Mouse (Mus musculus) small intestine, adult 2 months (tissue): ENCODE data around the gene Qsox2. TPM values are rescaled to one million over a fixed set of nuclear protein-coding genes. Genes with fewer than 3 reads are reported as not detected.
A peak's percentile ranks its signal among the peaks of the same experiment; 100 is the strongest.

Experiments
- H3K27ac ChIP-seq: fragments of 200-500 bp; 2 replicates; pipeline ENCODE4 v1.5.1; 2012; ENCODE audit warnings: low read depth, low read length, control low read depth, inconsistent platforms; ENCODE audit not compliant: insufficient read depth
- H3K27me3 ChIP-seq: fragments of 200-500 bp; 2 replicates; pipeline ENCODE4 v1.6.1; 2012; ENCODE audit warnings: mild to moderate bottlenecking, moderate library complexity, low read length, inconsistent platforms; ENCODE audit not compliant: control insufficient read depth, insufficient read depth
- H3K36me3 ChIP-seq: fragments of 200-500 bp; 2 replicates; pipeline ENCODE4 v1.6.1; 2012; ENCODE audit warnings: mild to moderate bottlenecking, low read length, control low read depth, inconsistent platforms; ENCODE audit not compliant: control insufficient read depth, insufficient read depth
- H3K4me1 ChIP-seq: fragments of 200-500 bp; 2 replicates; pipeline ENCODE4 v1.6.1; 2012; ENCODE audit warnings: low read length, inconsistent platforms, mixed read lengths; ENCODE audit not compliant: control insufficient read depth, insufficient read depth, insufficient read length
- H3K4me3 ChIP-seq: fragments of 200-500 bp; 2 replicates; pipeline ENCODE4 v1.5.1; 2012; ENCODE audit warnings: low read depth, mild to moderate bottlenecking, control low read depth, inconsistent platforms, low read length, moderate library complexity
- CTCF ChIP-seq: fragments of 200-500 bp; IDR thresholded peaks from 2 replicates; pipeline ENCODE4 v1.5.1; 2012; ENCODE audit warnings: low read depth, mild to moderate bottlenecking, control low read depth, inconsistent platforms, low read length, moderate library complexity, mixed read lengths; ENCODE audit not compliant: insufficient replicate concordance, insufficient read length; ENCODE audit errors: extremely low read depth
- POLR2A ChIP-seq: fragments of 200-500 bp; IDR thresholded peaks from 2 replicates; pipeline ENCODE4 v1.6.1; 2012; ENCODE audit warnings: low read depth, mild to moderate bottlenecking, control low read depth, inconsistent platforms, low read length, moderate library complexity
- WGBS: fragments of 180-500 bp; shearing (Covaris S2); methylation state at CpG from one replicate; pipeline ENCODE4 v1.1.7; 2018; 5-methylcytosine and 5-hydroxymethylcytosine counted together
- polyA plus RNA-seq: library from polyadenylated mRNA; depleted of rRNA; stranded (reverse); fragments of >200 nt; gene quantifications from 2 replicates; pipeline ENCODE4 v1.2.3, GENCODE M21; 2012; rRNA removed

The Qsox2 gene
- 10.9 TPM in 2 replicates for polyA plus RNA-seq

GRCm38 (mm10) chr2:26237290-26237782, at the start of gene Qsox2:
TSS of gene Qsox2 (minus strand) at chr2:26237525.
- Histone ChIP-seq H3K4me3 (peak within 1 kb of the TSS; percentile 96), H3K4me1 (peaks cover 20% of the 10 kb centered on the region; the same call in 1 of the 2 replicates), H3K27ac (peak within 1 kb of the TSS; percentile 19), H3K27me3 (no peaks in the 10 kb centered on the region), H3K36me3 (no peaks in the 10 kb centered on the region)
- TF ChIP-seq POLR2A (peak; percentile 21; the same call in 1 of the 2 replicates), CTCF (no peak)
- WGBS: 1% methylated on average over 36 of the region's 36 CpGs

DNA sequence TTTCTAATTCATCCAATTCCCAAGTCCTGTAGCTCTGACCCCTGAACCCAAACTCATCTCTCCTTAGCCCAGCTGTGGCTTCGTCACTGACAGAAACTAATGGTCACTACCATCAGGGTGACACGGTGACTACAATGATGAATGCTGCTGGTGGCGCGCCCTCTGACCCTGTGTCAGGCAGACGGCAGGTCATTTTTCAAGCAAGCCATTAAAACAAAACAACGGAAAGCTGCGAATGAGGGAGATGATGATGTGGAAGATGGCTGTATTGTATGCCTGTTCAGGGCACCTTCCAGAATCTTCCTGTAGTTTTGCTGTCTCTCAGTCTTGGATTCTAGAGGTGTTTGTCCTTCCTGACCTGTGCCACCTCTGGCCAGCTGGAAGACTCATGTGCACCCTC, 49.1 kb upstream of the Qsox2 start:
- Histone ChIP-seq H3K36me3 (no peaks in the 10 kb centered on the region), H3K27me3 (no peaks in the 10 kb centered on the region), H3K4me3 (no peak overlapping the region), H3K4me1 (no peaks in the 10 kb centered on the region), H3K27ac (no peak overlapping the region)
- WGBS: 61% methylated on average over 7 of the region's 7 CpGs
- TF ChIP-seq POLR2A (no peak), CTCF (no peak)

DNA sequence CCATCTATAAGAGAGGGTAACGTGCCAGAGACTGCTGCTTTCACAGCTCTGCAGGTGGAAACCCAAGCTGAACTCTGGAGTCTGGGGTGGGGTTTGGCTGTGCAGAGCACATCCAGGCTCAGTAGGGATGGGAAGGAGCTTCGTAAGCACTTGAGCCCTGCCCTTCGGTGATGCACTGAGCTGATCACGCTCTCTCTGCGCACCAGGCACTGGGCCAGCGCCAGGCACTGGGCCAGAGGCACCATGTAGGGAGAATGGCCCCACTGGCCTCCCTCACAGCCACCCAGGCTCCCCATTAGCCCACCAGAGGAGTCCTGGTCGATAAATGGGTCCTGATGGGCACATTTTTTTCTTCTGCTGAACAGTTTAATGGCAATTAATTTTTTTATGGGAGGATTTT, 48.5 kb upstream of the Qsox2 start:
- 27% methylated on average over 7 of the region's 7 CpGs for WGBS
- Histone ChIP-seq H3K4me1 (no peaks in the 10 kb centered on the region), H3K27ac (no peak overlapping the region), H3K36me3 (no peaks in the 10 kb centered on the region), H3K4me3 (no peak overlapping the region), H3K27me3 (no peaks in the 10 kb centered on the region)
- TF ChIP-seq CTCF: no peak
- TF ChIP-seq POLR2A: no peak

- 81% methylated on average over 11 of the region's 11 CpGs for WGBS
- no peak for TF ChIP-seq CTCF
- no peaks in the 10 kb centered on the region for H3K36me3 ChIP-seq
- H3K27me3 ChIP-seq: no peaks in the 10 kb centered on the region
- no peak overlapping the region for H3K27ac ChIP-seq
- H3K4me3 ChIP-seq: no peak overlapping the region
- H3K4me1 ChIP-seq: no peaks in the 10 kb centered on the region
Measured at GRCm38 (mm10) chr2:26280594-26280993, 43.3 kb upstream of the Qsox2 start.

- TF ChIP-seq POLR2A (no peak), CTCF (no peak)
- no peaks in the 10 kb centered on the region for H3K36me3 ChIP-seq
Measured at GRCm38 (mm10) chr2:26279712-26280111, 42.4 kb upstream of the Qsox2 start.

DNA sequence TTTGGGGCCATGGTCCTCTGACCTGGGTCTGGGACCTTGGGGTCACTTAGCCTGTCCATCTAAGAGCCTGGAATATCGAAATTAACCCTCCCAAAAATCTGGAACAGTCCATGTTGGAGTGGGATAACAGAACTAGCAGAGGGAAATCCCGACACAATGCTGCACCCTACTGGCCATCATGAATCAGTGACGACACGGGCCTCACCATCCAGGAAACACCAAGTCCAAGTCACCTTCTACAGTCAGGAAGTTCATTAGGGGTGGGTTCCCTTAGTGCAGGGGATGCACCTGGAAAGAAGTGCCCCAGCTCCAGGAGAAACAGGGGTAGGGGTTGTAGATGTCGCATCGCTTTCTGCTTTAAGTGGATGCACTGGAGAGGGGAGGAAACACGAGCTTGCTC, 36.3 kb upstream of the Qsox2 start:
- H3K4me1 ChIP-seq: no peaks in the 10 kb centered on the region
- H3K27me3 ChIP-seq: no peaks in the 10 kb centered on the region
- peak; percentile 71; the same call in 1 of the 2 replicates for TF ChIP-seq CTCF
- TF ChIP-seq POLR2A: no peak
- WGBS: 17% methylated on average over 7 of the region's 7 CpGs
- no peaks in the 10 kb centered on the region for H3K36me3 ChIP-seq
- no peak overlapping the region for H3K27ac ChIP-seq
- H3K4me3 ChIP-seq: no peak overlapping the region

More at GRCm38 (mm10) chr2:26279712-26280111, 42.4 kb upstream of the Qsox2 start:
- Histone ChIP-seq H3K4me3 (no peak overlapping the region), H3K27me3 (no peaks in the 10 kb centered on the region), H3K27ac (no peak overlapping the region), H3K4me1 (no peaks in the 10 kb centered on the region)
- 88% methylated on average over 3 of the region's 3 CpGs for WGBS

DNA sequence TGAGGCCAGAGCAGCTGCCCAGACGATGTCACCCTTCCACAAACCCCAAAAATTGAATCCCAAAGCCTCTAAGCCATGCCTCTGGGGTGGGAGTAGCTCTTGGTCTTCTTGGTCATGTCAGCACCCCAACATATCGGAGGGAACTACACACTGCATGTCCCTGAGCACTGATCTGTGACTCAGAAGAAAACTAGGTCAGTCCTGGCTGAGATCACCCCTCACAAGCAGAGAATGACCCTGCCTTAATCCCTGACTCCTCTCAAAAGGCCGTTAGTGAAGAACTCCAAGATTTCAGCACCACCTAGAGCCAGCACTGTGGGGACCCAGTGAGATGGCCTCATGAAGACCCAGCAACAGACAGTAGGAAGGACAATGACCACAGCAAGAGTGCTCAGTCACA, 30.9 kb upstream of the Qsox2 start:
- H3K27me3 ChIP-seq: no peaks in the 10 kb centered on the region
- H3K36me3 ChIP-seq: no peaks in the 10 kb centered on the region
- whole genome bisulfite sequencing: 83% methylated on average over 3 of the region's 3 CpGs
- TF ChIP-seq CTCF (no peak), POLR2A (no peak)
- peaks cover 5% of the 10 kb centered on the region; the same call in 1 of the 2 replicates for H3K4me1 ChIP-seq
- no peak overlapping the region for H3K4me3 ChIP-seq
- H3K27ac ChIP-seq: no peak overlapping the region
